Mouse (Mus musculus) hindbrain, embryonic 12.5 days (tissue): ENCODE measurements around the gene Slc44a2. TPM values are rescaled to one million over a fixed set of nuclear protein-coding genes. Genes with fewer than 3 reads are reported as not detected.

ENCODE experiments used
- polyA plus RNA-seq: library from polyadenylated mRNA; unstranded; fragments of >200 nt; fragmentation: Nextera tagmentation; extraction: Ambion mirVana; gene quantifications from 2 replicates; pipeline ENCODE4 v1.2.1, GENCODE M21; 2016

Slc44a2 gene
- polyA plus RNA-seq, 1 experiment from 2014 or later, result 86.8 TPM

Other genes starting within 250 kb of the Slc44a2 start
- 1.3 TPM in 2 replicates for gene Gm49373, start 247.6 kb upstream of the Slc44a2 start, polyA plus RNA-seq
- gene Fdx1l, start 247.1 kb upstream of the Slc44a2 start, polyA plus RNA-seq, result 46.4 and 48.4 TPM in 2 replicates
- gene Gm38431, start 228.7 kb upstream of the Slc44a2 start, polyA plus RNA-seq, result 1.6 and 2.5 TPM in 2 replicates
- 58.8 and 66.9 TPM in 2 replicates for gene Raver1, start 228.7 kb upstream of the Slc44a2 start, polyA plus RNA-seq
- gene Tyk2, start 189.5 kb upstream of the Slc44a2 start, polyA plus RNA-seq, result 16.3 and 18.1 TPM in 2 replicates
- 271 and 274 TPM in 2 replicates for gene Cdc37, start 170.7 kb upstream of the Slc44a2 start, polyA plus RNA-seq
- gene Pde4a, start 155.0 kb upstream of the Slc44a2 start, polyA plus RNA-seq, result 11.4 and 11.7 TPM in 2 replicates
- 54.8 and 55.6 TPM in 2 replicates for gene Keap1, start 81.3 kb upstream of the Slc44a2 start, polyA plus RNA-seq
- 1.5 and 1.9 TPM in 2 replicates for gene S1pr5, start 72.3 kb upstream of the Slc44a2 start, polyA plus RNA-seq
- gene Atg4d, start 55.4 kb upstream of the Slc44a2 start, polyA plus RNA-seq, result 43.4 and 46.8 TPM in 2 replicates
- 18.1 and 23.6 TPM in 2 replicates for gene Kri1, start 32.7 kb upstream of the Slc44a2 start, polyA plus RNA-seq
- 72.0 and 72.7 TPM in 2 replicates for gene Cdkn2d, start 29.3 kb upstream of the Slc44a2 start, polyA plus RNA-seq
- gene Ap1m2, start 8.4 kb upstream of the Slc44a2 start, polyA plus RNA-seq, result 3.2 and 7.6 TPM in 2 replicates
- 283 and 294 TPM in 2 replicates for gene Ilf3, start 47.2 kb downstream of the Slc44a2 start, polyA plus RNA-seq
- 42.1 and 47.8 TPM in 2 replicates for gene Qtrt1, start 91.1 kb downstream of the Slc44a2 start, polyA plus RNA-seq
- 81.0 and 83.9 TPM in 2 replicates for gene Dnm2, start 104.2 kb downstream of the Slc44a2 start, polyA plus RNA-seq
- gene Tmed1, start 189.6 kb downstream of the Slc44a2 start, polyA plus RNA-seq, result 80.4 and 81.9 TPM in 2 replicates
- gene AB124611, start 205.5 kb downstream of the Slc44a2 start, polyA plus RNA-seq, result 3.7 and 6.0 TPM in 2 replicates
- gene Carm1, start 226.2 kb downstream of the Slc44a2 start, polyA plus RNA-seq, result 76.7 and 77.9 TPM in 2 replicates